Mouse (Mus musculus) G1E (cell line): ENCODE data around the gene Slc22a23. TPM values are rescaled to one million over a fixed set of nuclear protein-coding genes. Genes with fewer than 3 reads are reported as not detected.

ENCODE experiments used
- ATAC-seq: 2 replicates; pipeline ENCODE4 v1.8.0; 2016; ENCODE audit warnings: mild to moderate bottlenecking; ENCODE audit not compliant: insufficient number of reproducible peaks, poor library complexity, low FRiP score, severe bottlenecking; ENCODE audit errors: extremely low read depth
- DNase-seq: peaks from one replicate; pipeline ENCODE4 v3.0.0; 2012; ENCODE audit warnings: low spot score
- H3K27me3 ChIP-seq: 2 replicates; pipeline ENCODE4 v1.6.1; 2012; ENCODE audit warnings: mild to moderate bottlenecking, low read length, inconsistent platforms; ENCODE audit not compliant: insufficient read depth
- H3K36me3 ChIP-seq: replicated peaks from 2 replicates; pipeline ENCODE3; 2012; ENCODE audit warnings: mild to moderate bottlenecking, inconsistent platforms
- H3K4me1 ChIP-seq: 2 replicates; pipeline ENCODE4 v1.6.1; 2012; ENCODE audit warnings: low read depth, low read length, inconsistent platforms, mixed read lengths; ENCODE audit not compliant: insufficient read depth
- H3K4me3 ChIP-seq: 2 replicates; pipeline ENCODE4 v1.5.1; 2012; ENCODE audit warnings: low read depth, mild to moderate bottlenecking, inconsistent platforms, low read length, moderate library complexity, mixed read lengths
- H3K9me3 ChIP-seq: replicated peaks from 2 replicates; pipeline ENCODE4 v1.6.1; 2012; ENCODE audit warnings: inconsistent platforms
- CTCF ChIP-seq: IDR thresholded peaks from 2 replicates; pipeline ENCODE4 v1.5.1; 2012; ENCODE audit warnings: low read depth, low read length, inconsistent platforms, mixed read lengths
- GATA1 ChIP-seq: IDR thresholded peaks from 2 replicates; pipeline ENCODE4 v1.6.1; 2012; ENCODE audit warnings: borderline replicate concordance, low read length, inconsistent platforms, mixed read lengths
- GATA2 ChIP-seq: IDR thresholded peaks from 2 replicates; pipeline ENCODE4 v1.6.1; 2012; ENCODE audit warnings: low read depth, low read length, inconsistent platforms, borderline replicate concordance
- POLR2AphosphoS5 ChIP-seq: IDR thresholded peaks from 2 replicates; pipeline ENCODE4 v1.6.1; 2012; ENCODE audit warnings: low read depth, low read length, inconsistent platforms; ENCODE audit not compliant: insufficient replicate concordance
- TAL1 ChIP-seq: conservative IDR thresholded peaks from 2 replicates; pipeline ENCODE4 v1.6.1; 2012; ENCODE audit warnings: low read depth, low read length, inconsistent platforms, mixed read lengths
- polyA plus RNA-seq: library from polyadenylated mRNA; stranded (reverse); fragments of >175 nt; gene quantifications from 2 replicates; pipeline ENCODE4 v1.2.3, GENCODE M21; 2012
- total RNA-seq, 2 experiments: library from RNA; stranded (forward) in 1 of 2; stranded (reverse) in 1 of 2; fragments of 200-1000 nt in 1 of 2; fragments of >200 nt in 1 of 2; fragmentation: Nextera tagmentation in 1 of 2; gene quantifications; 2 replicates each; pipeline ENCODE4 v1.2.3; 2014 to 2017

Gene Slc22a23
- total and polyA plus RNA-seq, 3 experiments: 18.0 to 68.0 (median 43.8) TPM

GRCm38 (mm10) chr13:34313033-34313491, 31.9 kb downstream of the Slc22a23 start:
- Histone ChIP-seq H3K4me3 (no peak overlapping the region), H3K4me1 (peaks cover 79% of the 10 kb centered on the region), H3K36me3 (peaks cover 30% of the 10 kb centered on the region), H3K9me3 (no peaks in the 10 kb centered on the region), H3K27me3 (no peaks in the 10 kb centered on the region)
- DNase-seq (no peak), ATAC-seq (no peak)
- TF ChIP-seq POLR2AphosphoS5: no peak
- TF ChIP-seq GATA1: no peak
- no peak for TF ChIP-seq CTCF
- TF ChIP-seq GATA2: no peak
- no peak for TF ChIP-seq TAL1

DNA sequence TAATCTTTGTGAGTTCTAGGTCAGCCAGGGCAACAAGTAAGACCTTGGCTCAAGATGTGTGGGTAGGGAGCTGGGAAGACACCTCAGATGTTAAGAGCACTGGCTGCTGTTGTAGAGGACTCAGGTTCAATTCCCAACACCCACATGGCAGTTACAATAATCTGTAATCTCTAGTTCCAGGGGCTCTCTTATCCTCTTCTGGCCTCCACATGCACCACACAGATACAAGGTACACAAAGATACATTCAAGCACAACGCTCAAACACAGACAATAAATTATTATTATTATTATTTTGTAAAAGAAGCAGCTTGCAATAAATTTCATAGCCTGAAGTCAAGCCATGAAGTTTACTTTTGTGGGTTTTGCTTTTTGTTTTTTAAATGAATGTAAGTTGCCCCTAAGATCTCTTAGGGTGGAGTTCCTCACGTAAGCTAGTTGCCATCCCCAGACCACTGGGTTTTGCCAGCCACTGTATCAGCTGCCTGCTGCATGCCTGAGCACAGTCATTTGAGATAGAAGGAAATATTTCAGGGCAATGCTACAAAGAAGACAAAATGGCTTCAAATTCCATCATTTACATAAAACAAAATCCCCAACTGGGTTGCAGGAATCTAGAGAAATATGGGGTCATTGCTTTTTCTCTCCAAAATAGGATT, 32.5 kb downstream of the Slc22a23 start:
- DNase-seq: no peak
- peaks cover 85% of the 10 kb centered on the region for H3K4me1 ChIP-seq
- H3K4me3 ChIP-seq: no peak overlapping the region
- peak; percentile 51 for TF ChIP-seq TAL1
- TF ChIP-seq CTCF: no peak
- no peaks in the 10 kb centered on the region for H3K9me3 ChIP-seq
- peak; percentile 71; the same call in 1 of the 2 replicates for ATAC-seq
- peaks cover 26% of the 10 kb centered on the region for H3K36me3 ChIP-seq
- H3K27me3 ChIP-seq: no peaks in the 10 kb centered on the region

GRCm38 (mm10) chr13:34311593-34311992, 33.4 kb downstream of the Slc22a23 start:
- Histone ChIP-seq H3K36me3 (peaks cover 25% of the 10 kb centered on the region), H3K4me1 (peaks cover 85% of the 10 kb centered on the region), H3K9me3 (no peaks in the 10 kb centered on the region), H3K27me3 (no peaks in the 10 kb centered on the region), H3K4me3 (no peak overlapping the region)
- DNase-seq (no peak), ATAC-seq (no peak)
- TF ChIP-seq GATA1: no peak
- TF ChIP-seq CTCF: no peak
- TF ChIP-seq TAL1: no peak
- TF ChIP-seq POLR2AphosphoS5: no peak
- TF ChIP-seq GATA2: no peak

- Histone ChIP-seq H3K36me3 (peaks cover 38% of the 10 kb centered on the region), H3K27me3 (no peaks in the 10 kb centered on the region), H3K9me3 (no peaks in the 10 kb centered on the region), H3K4me3 (no peak overlapping the region), H3K4me1 (peaks cover 70% of the 10 kb centered on the region)
- no peak for ATAC-seq
- no peak for TF ChIP-seq TAL1
- TF ChIP-seq GATA1: no peak
- TF ChIP-seq CTCF: no peak
- no peak for TF ChIP-seq POLR2AphosphoS5
- TF ChIP-seq GATA2: no peak
- no peak for DNase-seq
These were observed 36.4 kb downstream of the Slc22a23 start for GRCm38 (mm10) chr13:34308604-34308927.

DNA sequence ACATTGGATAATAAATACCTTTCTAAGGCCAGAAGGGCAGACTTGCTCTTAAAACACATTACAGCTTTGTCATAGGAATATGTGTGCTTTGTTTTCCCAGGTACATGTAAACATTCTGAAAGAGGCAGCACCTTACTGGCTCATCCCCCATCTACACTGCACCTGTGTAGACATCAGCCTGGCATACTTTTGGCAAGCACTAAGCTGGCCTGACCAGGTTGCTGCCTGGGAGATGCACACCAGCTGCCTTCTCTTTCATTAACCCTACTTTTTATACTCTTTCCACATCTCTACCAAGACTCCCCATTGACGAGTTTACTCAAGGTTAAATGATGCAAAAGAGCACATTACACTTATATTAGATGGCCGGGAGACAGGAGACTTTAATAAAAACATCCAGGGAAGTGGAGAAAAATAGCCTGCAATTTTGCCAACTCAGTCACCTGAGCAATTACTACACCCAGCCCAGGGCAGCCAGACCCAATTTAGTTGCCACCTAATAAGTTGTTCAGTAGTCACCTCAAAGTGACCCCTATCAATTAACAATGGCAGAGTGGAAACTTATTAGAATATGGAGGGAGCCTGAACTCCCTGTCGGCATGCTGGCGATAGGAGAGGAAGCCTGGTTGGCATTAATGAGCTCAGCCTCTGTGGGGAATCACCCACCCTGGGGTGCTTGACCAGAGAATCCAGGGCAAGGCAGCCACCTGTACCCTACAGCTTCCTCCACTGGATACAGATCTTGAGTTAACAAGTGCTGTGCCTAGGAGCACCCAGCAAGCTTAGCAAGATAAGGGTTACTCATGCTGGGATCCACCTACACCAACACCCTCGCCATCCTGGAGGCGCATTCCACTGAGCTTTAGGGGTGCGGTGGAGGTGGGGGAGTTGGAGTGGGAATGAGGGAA, 37.0 kb downstream of the Slc22a23 start:
- no peak for DNase-seq
- Histone ChIP-seq H3K36me3 (peaks cover 44% of the 10 kb centered on the region), H3K4me1 (peaks cover 64% of the 10 kb centered on the region), H3K9me3 (no peaks in the 10 kb centered on the region), H3K27me3 (no peaks in the 10 kb centered on the region), H3K4me3 (no peak overlapping the region; the same call in 1 of the 2 replicates)
- TF ChIP-seq GATA1 (no peak), POLR2AphosphoS5 (no peak), TAL1 (no peak), CTCF (no peak), GATA2 (no peak)
- ATAC-seq: 0 out of 2 replicates have a peak, but pooled peaks have one; percentile 22

DNA sequence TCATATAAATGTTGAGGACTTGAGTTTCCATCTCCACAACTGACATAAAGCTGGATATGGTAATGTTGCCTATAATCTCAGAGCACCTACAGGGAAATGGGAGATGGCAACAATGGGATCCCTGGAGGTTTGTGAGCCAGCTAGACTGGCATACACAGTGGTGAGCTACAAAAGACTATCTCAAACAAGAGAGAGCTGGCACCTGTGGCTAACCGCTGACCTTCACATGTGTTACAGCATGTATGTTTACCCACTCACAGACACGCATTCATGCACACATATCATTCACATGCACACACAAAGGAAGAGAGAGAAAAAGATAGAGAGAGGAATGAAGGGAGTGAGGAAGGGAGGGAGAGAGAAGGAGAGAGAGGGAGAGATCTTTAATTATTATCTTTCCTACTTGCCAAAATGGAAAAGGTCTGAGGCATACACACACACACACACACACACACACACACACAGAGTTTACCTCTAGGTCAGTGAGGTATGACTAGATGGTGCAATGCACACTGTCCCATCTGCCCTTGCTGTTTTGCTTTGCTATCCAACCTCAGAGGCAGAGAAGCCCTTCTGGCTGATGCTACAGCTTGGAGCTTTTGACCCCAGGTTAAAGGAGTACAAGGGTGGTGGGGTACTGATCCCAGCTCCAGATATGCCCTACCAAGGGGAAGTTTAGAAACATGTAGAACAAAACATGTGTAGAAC, 38.9 kb downstream of the Slc22a23 start:
- Histone ChIP-seq H3K27me3 (no peaks in the 10 kb centered on the region), H3K4me3 (no peak overlapping the region), H3K9me3 (no peaks in the 10 kb centered on the region), H3K36me3 (peaks cover 62% of the 10 kb centered on the region), H3K4me1 (peaks cover 48% of the 10 kb centered on the region)
- TF ChIP-seq POLR2AphosphoS5: no peak
- no peak for TF ChIP-seq TAL1
- no peak for TF ChIP-seq GATA2
- TF ChIP-seq GATA1: no peak
- TF ChIP-seq CTCF: no peak
- no peak for ATAC-seq
- DNase-seq: no peak
